ENCODE assay signal across 18 mouse cellular contexts in the genomic region with DNA sequence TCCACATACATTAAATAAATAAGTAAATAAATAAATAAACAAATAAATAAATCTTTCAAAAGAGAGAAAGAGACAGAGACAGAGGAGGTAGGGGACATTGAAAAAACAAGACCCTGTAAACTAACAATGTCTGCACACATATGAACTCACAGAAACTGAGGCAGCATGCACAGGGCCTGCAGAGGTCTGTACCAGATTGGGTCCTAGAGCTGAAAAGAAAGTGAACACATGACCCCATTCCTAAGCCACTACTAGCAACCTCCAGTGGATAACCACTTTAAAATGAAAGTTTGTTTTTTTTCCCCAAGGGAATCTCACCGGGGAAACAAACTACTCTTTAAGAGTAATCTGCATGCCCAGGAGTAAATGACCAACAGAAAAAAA. TPM values are rescaled to one million over a fixed set of nuclear protein-coding genes. Genes with fewer than 3 reads are reported as not detected.
"Had no signal": no experiment of that assay in that cellular context is flagged by ENCODE, and none has a peak within 500 bp of the region (broad histone marks: within the 10 kb centered on the region; RNA-seq: fewer than 3 reads in every experiment).

No protein-coding gene starts in this region.

RNA-seq across cellular contexts. Expression of gene Zfp978, which starts 41.4 kb away (rescaled TPM):
- polyA plus RNA-seq: heart, embryonic 11.5 days; heart, embryonic 14.5 days; heart, embryonic 15.5 days; heart, embryonic 16.5 days; hindbrain, embryonic 10.5 days; hindbrain, embryonic 12.5 days; hindbrain, embryonic 13.5 days; hindbrain, embryonic 14.5 days; hindbrain, embryonic 16.5 days; inflammation-experienced regulatory T-cells, adult 6 months; intestine, embryonic 14.5 days; intestine, embryonic 15.5 days; intestine, embryonic 16.5 days; intestine, postnatal 0 days; kidney, adult 2 months; kidney, embryonic 15.5 days; kidney, embryonic 16.5 days; large intestine, adult 2 months had no signal
